Mouse (Mus musculus) spleen, postnatal 14 days (tissue): ENCODE measurements around the gene Krt80.
"Not testable (repeated sequence)": the region's sequence is repeated elsewhere in the genome, so short reads cannot be mapped to it uniquely, and the experiment has no call there.

Experiments
- DNase-seq, 2 experiments: peaks; one replicate each; pipeline ENCODE4 v3.0.0; 2021 to 2022; ENCODE audit warnings: low spot score in 2 of 2

Krt80 gene

GRCm38 (mm10) chr15:101341797-101342515 is 28.0 kb downstream of the Krt80 start:
- no peak for DNase-seq

- peak; percentile 54 to 73 for DNase-seq
Measured at GRCm38 (mm10) chr15:101339537-101339936, 30.4 kb downstream of the Krt80 start.

GRCm38 (mm10) chr15:101338359-101338758 is 31.6 kb downstream of the Krt80 start:
- DNase-seq, result no peak

GRCm38 (mm10) chr15:101336474-101337174 is 33.3 kb downstream of the Krt80 start:
- DNase-seq, result no peak

- DNase-seq, result no peak
Measured at GRCm38 (mm10) chr15:101333648-101334047, 36.3 kb downstream of the Krt80 start.

GRCm38 (mm10) chr15:101333165-101333564 is 36.8 kb downstream of the Krt80 start:
- DNase-seq, result no peak

GRCm38 (mm10) chr15:101332370-101332769 is 37.6 kb downstream of the Krt80 start:
- no peak for DNase-seq

GRCm38 (mm10) chr15:101331090-101331489 is 38.9 kb downstream of the Krt80 start:
- DNase-seq, result no peak

GRCm38 (mm10) chr15:101329564-101329892 is 40.4 kb downstream of the Krt80 start:
- no peak for DNase-seq

- no peak for DNase-seq
Measured at GRCm38 (mm10) chr15:101328876-101329563, 40.9 kb downstream of the Krt80 start.

- DNase-seq, result peak; percentile 35 to 58
Measured at GRCm38 (mm10) chr15:101327282-101327681, 42.7 kb downstream of the Krt80 start.

GRCm38 (mm10) chr15:101325991-101326534 is 43.9 kb downstream of the Krt80 start:
- no peak for DNase-seq

- DNase-seq, result not testable (repeated sequence)
Measured at GRCm38 (mm10) chr15:101324409-101324808, 45.6 kb downstream of the Krt80 start.

GRCm38 (mm10) chr15:101323511-101323910 is 46.5 kb downstream of the Krt80 start:
- no peak for DNase-seq

GRCm38 (mm10) chr15:101322640-101323039 is 47.3 kb downstream of the Krt80 start:
- DNase-seq, result no peak

- no peak for DNase-seq
Measured at GRCm38 (mm10) chr15:101322106-101322505, 47.9 kb downstream of the Krt80 start.

GRCm38 (mm10) chr15:101321126-101321525 is 48.8 kb downstream of the Krt80 start:
- no peak for DNase-seq

- DNase-seq, result no peak
Measured at GRCm38 (mm10) chr15:101320618-101321041, 49.3 kb downstream of the Krt80 start.

- DNase-seq, result no peak
Measured at GRCm38 (mm10) chr15:101320010-101320617, 49.8 kb downstream of the Krt80 start.

- DNase-seq, result no peak
Measured at GRCm38 (mm10) chr15:101318889-101319765, 50.8 kb downstream of the Krt80 start.
